ENCODE assay signal across 10 mouse cellular contexts in genomic region chr2:105669371-105669861, GRCm38 (mm10). TPM values are rescaled to one million over a fixed set of nuclear protein-coding genes. Genes with fewer than 3 reads are reported as not detected.
DNase-seq lines count a peak whose midpoint lies in the region; ATAC-seq lines count a peak whose summit lies in the region.
"Had no signal": no experiment of that assay in that cellular context is flagged by ENCODE, and none has a peak within 500 bp of the region (broad histone marks: within the 10 kb centered on the region; RNA-seq: fewer than 3 reads in every experiment).

No protein-coding gene starts in this region.

- peak; percentile 63 for DNase-seq in embryo, embryonic 10.5 days (ENCODE audit: low spot score)
- no peak for DNase-seq in embryo, embryonic 10 days (ENCODE audit: low spot score)
- DNase-seq in brain, adult 2 months (ENCODE audit: low read depth, low spot score), result peak; percentile 29
- no peak for DNase-seq in gastrocnemius, adult 18-20 months (ENCODE audit: low spot score)
- DNase-seq in urinary bladder, adult 18-20 months (ENCODE audit: low spot score in 2 of 2), result no peak
- DNase-seq in urinary bladder, postnatal 10 days (ENCODE audit: low spot score), result no peak
- DNase-seq: liver, embryonic 13.5 days had no signal

- under 1% methylated on average over 35 of the region's 35 CpGs for WGBS in forebrain, embryonic 13.5 days
- WGBS in midbrain, embryonic 12.5 days, result under 1% methylated on average over 35 of the region's 35 CpGs

- peak overlapping the region; percentile 95 for H3K27ac ChIP-seq in forebrain, embryonic 13.5 days
- 0 out of 2 replicates have a peak overlapping the region, but pooled peaks have one; percentile 15 for H3K27ac ChIP-seq in midbrain, embryonic 12.5 days (replicated peaks)
- H3K27ac ChIP-seq: liver, embryonic 13.5 days had no signal

- H3K27me3 ChIP-seq in forebrain, embryonic 13.5 days, result peaks cover 96% of the 10 kb centered on the region
- H3K27me3 ChIP-seq in midbrain, embryonic 12.5 days, result peaks cover 99% of the 10 kb centered on the region

- no peaks in the 10 kb centered on the region for H3K36me3 ChIP-seq in forebrain, embryonic 13.5 days (ENCODE audit: poor library complexity, severe bottlenecking)
- H3K36me3 ChIP-seq in midbrain, embryonic 12.5 days, result no peaks in the 10 kb centered on the region
- H3K36me3 ChIP-seq: liver, embryonic 13.5 days had no signal

- H3K4me3 ChIP-seq in forebrain, embryonic 13.5 days, result peak overlapping the region; percentile 72
- peak overlapping the region; percentile 54 for H3K4me3 ChIP-seq in midbrain, embryonic 12.5 days
- H3K4me3 ChIP-seq: liver, embryonic 13.5 days had no signal

- H3K9ac ChIP-seq in forebrain, embryonic 13.5 days, result peak overlapping the region; percentile 81
- peak overlapping the region; percentile 50 for H3K9ac ChIP-seq in midbrain, embryonic 12.5 days (replicated peaks)
- H3K9ac ChIP-seq: liver, embryonic 13.5 days had no signal

- H3K9me3 ChIP-seq in forebrain, embryonic 13.5 days (replicated peaks), result no peaks in the 10 kb centered on the region
- no peaks in the 10 kb centered on the region for H3K9me3 ChIP-seq in midbrain, embryonic 12.5 days
- H3K9me3 ChIP-seq: liver, embryonic 13.5 days had no signal

- peak overlapping the region; percentile 78 for H3K4me2 ChIP-seq in forebrain, embryonic 13.5 days
- peak overlapping the region; percentile 59 for H3K4me2 ChIP-seq in midbrain, embryonic 12.5 days (replicated peaks)

- ATAC-seq in forebrain, embryonic 13.5 days, result no peak
- no peak for ATAC-seq in midbrain, embryonic 12.5 days (ENCODE audit: low FRiP score, low read depth)

- H3K4me1 ChIP-seq in forebrain, embryonic 13.5 days, result peaks cover 81% of the 10 kb centered on the region
- peaks cover 55% of the 10 kb centered on the region for H3K4me1 ChIP-seq in midbrain, embryonic 12.5 days

RNA-seq across cellular contexts. Expression of gene Pax6, which starts 0.7 kb away (rescaled TPM):
- polyA plus RNA-seq in forebrain, embryonic 13.5 days (2015; fragmentation: Nextera tagmentation; extraction: Ambion mirVana), result 87.1 and 92.7 TPM in 2 replicates
- polyA plus RNA-seq in midbrain, embryonic 12.5 days (2016; fragmentation: Nextera tagmentation; extraction: Ambion mirVana), result 21.5 and 74.8 TPM in 2 replicates
- total RNA-seq in gastrocnemius, adult 18-20 months (2021), result not detected
- total RNA-seq: neutrophil, adult 5-6 weeks had no signal

Comparison
In these comparisons a context has a peak if more than half of its experiments do, and no peak if none do; other contexts are left out.
1. DNase-seq: peak in embryo, embryonic 10.5 days (single experiment) and brain, adult 2 months (single experiment); none in embryo, embryonic 10 days (single experiment), gastrocnemius, adult 18-20 months (single experiment), urinary bladder, adult 18-20 months (0 of 2) and urinary bladder, postnatal 10 days (single experiment).